Mouse (Mus musculus) thymus, postnatal 10 days (tissue): ENCODE results near the gene Tesk2.
"Not testable (repeated sequence)": the region's sequence is repeated elsewhere in the genome, so short reads cannot be mapped to it uniquely, and the experiment has no call there.

Experiments used
- DNase-seq, 2 experiments: peaks; one replicate each; pipeline ENCODE4 v3.0.0; 2021; ENCODE audit warnings: low spot score in 2 of 2

The Tesk2 gene

DNA sequence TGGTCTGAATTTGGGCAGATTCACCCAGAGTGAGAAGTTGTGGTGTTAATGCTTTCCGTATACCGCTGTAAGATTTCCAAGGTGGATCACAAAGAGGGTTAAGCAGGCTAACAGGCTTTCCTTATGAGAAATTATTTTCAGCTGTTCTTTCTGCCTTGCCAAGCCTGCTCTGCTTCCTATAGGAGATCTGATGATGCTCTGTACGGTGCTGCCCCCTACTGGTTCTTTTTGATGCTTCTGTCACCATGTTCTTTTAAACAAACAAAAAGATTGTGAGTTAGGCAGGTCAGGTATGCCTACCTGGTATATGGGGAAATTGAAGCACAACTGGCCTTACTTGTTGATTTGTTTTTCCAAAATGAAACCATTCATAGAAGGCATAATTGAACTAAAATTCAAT, 68.2 kb downstream of the Tesk2 start:
- DNase-seq = peak; percentile 63 to 87

DNA sequence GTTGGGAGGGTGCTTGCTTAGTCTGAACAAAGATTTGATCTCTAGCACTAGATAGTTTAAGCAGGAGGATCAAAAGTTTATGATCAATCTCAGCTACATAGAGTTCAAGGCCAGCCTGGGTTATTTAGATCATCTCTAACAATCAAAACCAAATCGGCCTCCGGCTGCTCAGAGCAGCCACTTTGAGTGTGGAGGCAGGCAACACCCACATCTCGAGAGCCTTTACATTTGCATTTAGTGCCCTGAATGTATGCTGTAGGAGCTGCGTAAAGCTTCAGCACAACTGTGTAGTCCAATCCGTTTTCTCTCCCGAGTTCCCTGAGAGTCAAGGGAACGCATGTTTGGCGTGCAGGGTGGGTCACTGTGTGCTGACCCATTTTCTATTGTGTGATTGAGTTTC, 71.7 kb downstream of the Tesk2 start:
- no peak for DNase-seq

DNA sequence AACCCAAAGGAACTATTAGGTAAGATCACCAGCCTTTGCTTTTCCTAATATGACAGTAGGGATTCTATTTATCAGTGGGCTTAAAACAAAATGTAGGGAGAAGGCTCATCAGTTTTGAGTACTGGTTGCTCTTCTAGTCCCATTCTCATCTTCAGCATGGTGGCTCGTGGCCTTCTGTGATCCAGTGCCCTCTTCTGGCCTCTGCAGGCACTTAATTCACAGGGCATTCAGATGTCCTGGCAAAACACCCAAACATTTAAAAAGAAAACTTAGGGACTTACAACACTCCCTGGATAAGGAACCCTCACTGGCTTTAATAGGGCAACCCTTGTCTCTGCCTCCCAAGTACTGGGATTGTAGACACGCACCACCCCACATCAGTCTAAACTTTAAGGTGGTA, 73.5 kb downstream of the Tesk2 start:
- no peak for DNase-seq

DNA sequence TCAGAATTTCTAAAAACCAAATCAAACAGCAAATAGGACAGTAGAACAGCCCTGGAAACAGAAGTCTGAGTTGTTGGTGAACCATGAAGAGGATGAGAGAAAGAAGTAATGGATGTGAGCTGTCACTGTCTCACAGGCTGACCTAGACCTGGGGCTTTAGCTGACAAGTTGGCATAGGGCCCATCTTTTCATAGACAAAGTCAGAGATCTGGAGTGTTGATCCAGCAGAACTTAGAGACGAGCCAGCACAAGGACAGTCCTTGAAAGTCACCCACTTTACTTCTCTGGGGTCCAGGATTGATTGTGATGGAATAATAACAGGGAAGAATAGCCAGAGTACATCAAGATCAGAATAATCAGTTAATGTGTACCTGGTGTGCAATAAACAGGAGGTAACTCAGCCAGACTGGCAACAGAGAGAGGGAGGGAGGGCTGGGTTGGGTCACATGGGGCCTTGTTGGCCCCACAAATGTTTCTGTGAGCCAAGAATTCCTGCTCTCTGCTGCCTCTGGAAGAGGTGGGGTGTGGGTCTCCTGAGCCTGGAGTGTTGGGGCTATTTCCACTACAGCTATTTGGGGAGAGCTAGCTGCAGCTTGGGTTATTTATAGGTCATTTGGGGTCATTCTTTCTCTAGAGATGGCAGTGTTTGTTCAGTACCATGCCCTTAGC, 75.8 kb downstream of the Tesk2 start:
- DNase-seq = no peak

- DNase-seq = no peak
Measured at GRCm38 (mm10) chr4:116799901-116800300, 79.2 kb downstream of the Tesk2 start.

GRCm38 (mm10) chr4:116807197-116808129, 86.7 kb downstream of the Tesk2 start, which contains the start of the genes Toe1 and Mutyh:
Toe1 (minus strand) TSS chr4:116807640.
Mutyh (plus strand) TSS chr4:116807723.
- DNase-seq = peak; percentile 87 to 90

DNA sequence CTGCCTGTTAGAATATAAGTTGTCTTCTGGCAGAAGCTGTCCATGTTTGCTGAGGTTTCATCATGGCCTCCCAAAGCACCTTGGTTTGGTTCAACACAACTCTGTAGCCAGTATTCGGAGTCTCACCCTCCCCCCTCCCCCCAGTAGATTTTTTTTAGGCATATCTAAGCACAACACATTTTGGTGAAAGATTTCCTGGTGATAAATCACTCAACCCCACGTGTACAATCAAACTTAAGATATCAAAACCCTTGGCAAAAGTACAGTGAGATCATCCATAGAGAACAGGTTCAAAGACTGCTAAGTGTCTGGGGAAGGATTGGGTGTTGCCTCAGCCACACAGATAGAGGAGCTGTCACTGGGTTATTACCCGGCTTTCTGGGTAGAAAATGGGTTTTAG, 90.3 kb downstream of the Tesk2 start:
- DNase-seq = no peak

DNA sequence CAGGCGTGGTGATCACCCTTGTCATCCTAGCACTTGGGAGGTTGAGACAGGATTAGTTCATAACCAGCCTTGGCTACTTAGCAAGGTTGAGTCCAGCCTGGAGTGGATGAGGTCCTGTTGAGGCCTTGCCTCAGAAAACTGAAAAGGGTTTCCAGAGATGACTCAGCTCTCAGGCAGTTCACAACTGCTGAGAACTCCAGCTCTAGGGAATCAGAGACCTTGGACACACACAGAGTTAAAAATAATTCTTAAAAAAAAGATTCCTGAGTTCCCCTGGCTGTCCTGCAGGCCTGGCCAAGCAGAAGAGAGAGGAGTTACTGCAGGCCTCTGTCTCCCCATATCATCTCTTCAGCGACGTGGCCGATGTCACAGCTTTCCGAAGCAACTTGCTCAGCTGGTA, 94.5 kb downstream of the Tesk2 start:
- DNase-seq = no peak

DNA sequence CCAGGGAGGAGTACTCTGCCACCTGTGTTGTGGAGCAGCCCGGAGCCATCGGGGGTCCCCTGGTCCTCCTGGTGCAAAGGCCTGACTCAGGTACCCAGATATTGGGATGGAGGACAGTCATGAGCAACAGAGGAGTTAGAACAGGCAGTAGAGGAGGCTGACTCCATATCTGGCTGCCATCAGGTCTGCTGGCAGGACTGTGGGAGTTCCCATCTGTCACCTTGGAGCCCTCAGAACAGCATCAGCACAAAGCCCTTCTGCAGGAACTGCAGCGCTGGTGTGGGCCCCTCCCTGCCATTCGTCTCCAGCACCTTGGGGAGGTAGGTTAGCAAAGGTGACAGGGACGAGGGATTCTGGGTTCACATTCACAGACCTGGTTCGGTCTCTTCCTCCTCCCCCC, 96.7 kb downstream of the Tesk2 start:
- no peak for DNase-seq

DNA sequence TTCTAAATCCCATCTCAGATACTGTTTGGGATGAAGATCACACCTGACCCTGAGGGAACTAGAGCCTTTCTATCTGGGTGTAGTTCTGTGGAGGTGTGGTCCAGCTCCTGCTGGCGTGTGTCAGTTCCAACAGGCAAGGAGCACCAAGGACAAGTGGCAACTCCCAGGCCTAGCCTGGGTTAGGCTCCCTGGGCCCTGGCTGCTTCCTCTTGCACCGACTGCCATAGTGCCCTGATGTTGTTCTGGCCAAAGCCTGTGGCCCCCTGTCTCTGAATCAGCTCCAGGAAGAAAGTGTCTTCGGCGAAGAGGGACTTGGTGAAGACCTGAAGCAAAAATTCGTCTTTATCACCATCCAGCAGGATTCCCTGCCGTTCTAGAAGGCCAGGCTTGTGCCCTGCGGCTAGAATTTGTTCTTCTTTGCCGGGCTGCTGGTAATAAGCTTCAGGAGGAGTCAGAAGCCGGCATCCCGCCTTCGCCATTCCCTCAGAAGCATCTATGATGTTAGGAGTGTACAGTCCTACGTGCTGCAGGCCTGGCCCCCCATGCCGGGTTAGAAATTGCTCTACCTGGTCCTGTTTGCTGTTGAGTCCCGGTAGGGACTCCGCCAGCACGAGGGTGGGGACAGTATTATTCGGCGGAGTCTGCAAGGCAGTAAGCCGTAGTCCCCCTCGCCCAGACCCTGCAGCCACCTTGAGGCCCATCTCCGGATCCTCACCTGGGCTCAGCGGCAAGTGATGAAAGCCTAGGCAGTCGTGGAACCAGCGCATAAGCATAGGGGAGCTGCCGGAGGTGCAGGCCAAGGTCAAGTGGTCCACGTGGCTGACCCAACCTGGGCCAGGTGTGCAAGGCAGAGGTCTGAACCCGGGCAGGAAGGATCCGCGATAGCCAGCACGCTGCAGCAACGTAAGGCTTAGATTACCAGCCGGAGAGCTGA, 99.5 kb downstream of the Tesk2 start:
- no peak for DNase-seq

GRCm38 (mm10) chr4:116820902-116821693, 100.3 kb downstream of the Tesk2 start:
- peak in 1 of 2 experiments; percentile 29 for DNase-seq

GRCm38 (mm10) chr4:116821694-116822016, 100.9 kb downstream of the Tesk2 start, which contains the start of gene Hpdl:
Hpdl (minus strand) TSS chr4:116821707.
- no peak for DNase-seq

- peak; percentile 64 to 76 for DNase-seq
Measured at GRCm38 (mm10) chr4:116824541-116825004, 103.8 kb downstream of the Tesk2 start.

DNA sequence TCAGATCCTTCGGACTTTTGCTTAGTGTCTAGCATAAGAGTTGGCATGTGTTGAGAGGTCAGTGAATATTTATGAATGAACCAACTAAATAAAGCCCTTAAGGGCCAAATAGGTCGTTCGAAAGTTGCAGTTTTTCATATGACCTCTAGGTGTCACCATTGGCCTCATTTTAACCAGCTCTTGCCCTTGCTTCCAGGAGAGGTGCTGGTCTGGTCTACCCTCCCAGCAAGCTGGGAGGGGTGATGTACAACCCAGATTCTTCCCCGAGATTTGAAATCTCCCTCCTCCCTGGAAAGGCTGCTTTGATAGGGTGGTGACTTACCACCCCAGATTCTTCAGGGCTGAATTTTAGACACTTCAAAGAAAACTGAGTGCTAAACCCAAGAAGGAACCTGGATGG, 107.1 kb downstream of the Tesk2 start:
- peak in 1 of 2 experiments; percentile 45 for DNase-seq

- DNase-seq = no peak
Measured at GRCm38 (mm10) chr4:116829364-116830069, 108.8 kb downstream of the Tesk2 start.

GRCm38 (mm10) chr4:116830070-116830368, 109.3 kb downstream of the Tesk2 start:
- no peak for DNase-seq

DNA sequence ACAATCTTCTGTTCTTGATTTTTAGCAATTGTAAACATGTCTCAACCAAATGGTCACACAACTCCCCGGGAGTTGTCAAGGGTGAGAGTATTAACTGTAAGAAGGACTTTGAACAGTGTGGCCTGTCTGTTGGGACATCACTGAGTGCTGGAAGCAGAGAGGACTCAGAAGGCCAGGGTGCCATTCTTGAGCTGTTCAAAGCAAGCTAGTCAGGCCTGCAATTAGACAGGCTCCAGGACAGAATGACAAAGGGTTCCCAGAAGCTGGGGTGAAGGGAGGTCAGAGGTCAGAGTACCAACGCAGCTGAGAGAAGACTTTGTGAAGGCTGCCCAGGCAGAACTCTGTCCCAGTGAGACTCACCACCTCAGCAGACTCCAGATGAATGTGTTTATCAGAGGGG, 118.3 kb downstream of the Tesk2 start:
- DNase-seq = no peak

- DNase-seq = not testable (repeated sequence)
Measured at GRCm38 (mm10) chr4:116840096-116840495, 119.3 kb downstream of the Tesk2 start.

GRCm38 (mm10) chr4:116840841-116841240, 120.1 kb downstream of the Tesk2 start:
- DNase-seq = no peak

- DNase-seq = no peak
Measured at GRCm38 (mm10) chr4:116844324-116844723, 123.6 kb downstream of the Tesk2 start.
